Mouse (Mus musculus): ENCODE measurements around the gene Pde10a.

GRCm38 (mm10) chr17:8478554-8478953 is 46.6 kb upstream of the Pde10a start:
- TF ChIP-seq EP300 (IDR thresholded peaks at IDR 0.05; ENCODE audit: low read depth), result no peak
- TF ChIP-seq CTCF (IDR thresholded peaks at IDR 0.05; ENCODE audit: low read depth), result no peak

All from heart, postnatal 0 days (tissue).